Mouse (Mus musculus) lung, embryonic 14.5 days (tissue): ENCODE measurements around the gene Ltv1. TPM values are rescaled to one million over a fixed set of nuclear protein-coding genes. Genes with fewer than 3 reads are reported as not detected.
"Not testable (repeated sequence)": the region's sequence is repeated elsewhere in the genome, so short reads cannot be mapped to it uniquely, and the experiment has no call there.

Source experiments
- ATAC-seq: fragments of 200-750 bp; cut with Nextera tagmentation; 2 replicates; pipeline ENCODE4 v1.8.0; 2017; ENCODE audit warnings: mild to moderate bottlenecking, moderate TSS enrichment, moderate library complexity; ENCODE audit not compliant: insufficient read depth
- DNase-seq: peaks from one replicate; pipeline ENCODE4 v3.0.0-alpha.2; 2015
- H3K27ac ChIP-seq: fragments of 300-500 bp; sonication (generic); 2 replicates; pipeline ENCODE4 v1.5.1; 2014; ENCODE audit warnings: low read depth, mild to moderate bottlenecking, moderate library complexity
- H3K27me3 ChIP-seq: fragments of 300-500 bp; sonication (generic); 2 replicates; pipeline ENCODE4 v1.6.1; 2014; ENCODE audit warnings: low read length, control low read depth; ENCODE audit not compliant: insufficient read depth
- H3K36me3 ChIP-seq: fragments of 300-500 bp; sonication (generic); 2 replicates; pipeline ENCODE4 v1.6.1; 2014; ENCODE audit warnings: control low read depth; ENCODE audit not compliant: insufficient read depth
- H3K4me1 ChIP-seq: fragments of 300-500 bp; sonication (generic); 2 replicates; pipeline ENCODE4 v1.6.1; 2014; ENCODE audit warnings: antibody characterized with exemption, control low read depth; ENCODE audit not compliant: insufficient read depth
- H3K4me2 ChIP-seq: fragments of 300-500 bp; sonication (generic); 2 replicates; pipeline ENCODE4 v1.6.1; 2014; ENCODE audit warnings: mild to moderate bottlenecking
- H3K4me3 ChIP-seq: fragments of 300-500 bp; sonication (generic); 2 replicates; pipeline ENCODE4 v1.5.1; 2014; ENCODE audit warnings: low read depth, low read length
- H3K9ac ChIP-seq: fragments of 300-500 bp; sonication (generic); 2 replicates; pipeline ENCODE4 v1.6.1; 2014
- H3K9me3 ChIP-seq: fragments of 300-500 bp; sonication (generic); 2 replicates; pipeline ENCODE4 v1.6.1; 2016; ENCODE audit warnings: low read depth, low read length, control low read depth
- CTCF ChIP-seq: IDR thresholded peaks from 2 replicates; pipeline ENCODE4 v1.5.1; 2016; ENCODE audit warnings: antibody characterized with exemption, low read depth
- WGBS: fragments of 180-500 bp; shearing (Covaris S2); extraction: QIAGEN DNeasy Blood & Tissue Kit; methylation state at CpG from one replicate; pipeline ENCODE4 v1.1.7; 2014; 5-methylcytosine and 5-hydroxymethylcytosine counted together
- polyA plus RNA-seq: library from polyadenylated mRNA; unstranded; fragments of >200 nt; fragmentation: Nextera tagmentation; extraction: Ambion mirVana; gene quantifications from 2 replicates; pipeline ENCODE4 v1.2.1, GENCODE M21; 2014

Ltv1 gene
- polyA plus RNA-seq, 1 experiment from 2014 or later: 83.8 TPM

- Histone ChIP-seq H3K4me2 (no peak overlapping the region), H3K4me1 (peaks cover 4% of the 10 kb centered on the region; the same call in 1 of the 2 replicates), H3K9me3 (no peaks in the 10 kb centered on the region), H3K9ac (no peak overlapping the region), H3K36me3 (no peaks in the 10 kb centered on the region), H3K27ac (no peak overlapping the region), H3K4me3 (no peak overlapping the region), H3K27me3 (no peaks in the 10 kb centered on the region)
- DNase-seq (no peak), ATAC-seq (no peak)
- 66% methylated on average over 8 of the region's 8 CpGs for WGBS
- no peak for TF ChIP-seq CTCF
These were observed 4.0 kb upstream of the Ltv1 start for GRCm38 (mm10) chr10:13196872-13197507.

GRCm38 (mm10) chr10:13193496-13193895 is 528 bp upstream of the Ltv1 start:
- H3K36me3 ChIP-seq: peaks cover 20% of the 10 kb centered on the region
- WGBS: 87% methylated on average over 7 of the region's 7 CpGs
- not testable (repeated sequence) for H3K9me3 ChIP-seq, H3K27ac ChIP-seq, H3K27me3 ChIP-seq, ATAC-seq, H3K9ac ChIP-seq, H3K4me1 ChIP-seq, DNase-seq
- peak overlapping the region; percentile 78 for H3K4me2 ChIP-seq
- H3K4me3 ChIP-seq: peak overlapping the region; percentile 77; the same call in 1 of the 2 replicates

GRCm38 (mm10) chr10:13189881-13190280 is 3.1 kb downstream of the Ltv1 start:
- no peak for DNase-seq
- no peak for TF ChIP-seq CTCF
- ATAC-seq: no peak
- H3K4me1 ChIP-seq: peaks cover 6% of the 10 kb centered on the region; the same call in 1 of the 2 replicates
- no peaks in the 10 kb centered on the region for H3K9me3 ChIP-seq
- 68% methylated on average over 5 of the region's 5 CpGs for WGBS
- no peak overlapping the region for H3K4me3 ChIP-seq
- peaks cover 51% of the 10 kb centered on the region for H3K36me3 ChIP-seq
- no peak overlapping the region for H3K4me2 ChIP-seq
- H3K27ac ChIP-seq: no peak overlapping the region
- no peaks in the 10 kb centered on the region for H3K27me3 ChIP-seq
- H3K9ac ChIP-seq: no peak overlapping the region

- no peak overlapping the region for H3K27ac ChIP-seq
- ATAC-seq (no peak), DNase-seq (no peak)
- 82% methylated on average over 3 of the region's 3 CpGs for WGBS
- no peak overlapping the region for H3K4me2 ChIP-seq
- H3K27me3 ChIP-seq: no peaks in the 10 kb centered on the region
- peaks cover 68% of the 10 kb centered on the region for H3K36me3 ChIP-seq
- H3K4me1 ChIP-seq: no peaks in the 10 kb centered on the region
- H3K9me3 ChIP-seq: no peaks in the 10 kb centered on the region
- H3K9ac ChIP-seq: no peak overlapping the region
- no peak overlapping the region for H3K4me3 ChIP-seq
- no peak for TF ChIP-seq CTCF
These were observed 6.2 kb downstream of the Ltv1 start for GRCm38 (mm10) chr10:13186754-13187153.

GRCm38 (mm10) chr10:13184170-13184766 is 8.7 kb downstream of the Ltv1 start:
- Histone ChIP-seq H3K9me3 (no peaks in the 10 kb centered on the region), H3K27ac (no peak overlapping the region), H3K4me2 (no peak overlapping the region), H3K36me3 (peaks cover 73% of the 10 kb centered on the region), H3K4me3 (no peak overlapping the region), H3K4me1 (no peaks in the 10 kb centered on the region), H3K27me3 (no peaks in the 10 kb centered on the region), H3K9ac (no peak overlapping the region)
- no peak for ATAC-seq
- 84% methylated on average over 4 of the region's 4 CpGs for WGBS
- TF ChIP-seq CTCF: no peak
- DNase-seq: no peak

- 50% methylated on average over 7 of the region's 7 CpGs for WGBS
- Histone ChIP-seq H3K27ac (peak overlapping the region; percentile 2; the same call in 1 of the 2 replicates), H3K9me3 (no peaks in the 10 kb centered on the region), H3K9ac (no peak overlapping the region), H3K4me3 (no peak overlapping the region), H3K4me1 (no peaks in the 10 kb centered on the region), H3K4me2 (no peak overlapping the region), H3K36me3 (peaks cover 68% of the 10 kb centered on the region), H3K27me3 (no peaks in the 10 kb centered on the region)
- TF ChIP-seq CTCF: no peak
- DNase-seq: peak; percentile 68
- peak; percentile 86; the same call in 1 of the 2 replicates for ATAC-seq
These were observed 12.8 kb downstream of the Ltv1 start for GRCm38 (mm10) chr10:13180211-13180610.

GRCm38 (mm10) chr10:13177973-13178624 is 14.9 kb downstream of the Ltv1 start, which contains the start of gene Zc2hc1b:
Zc2hc1b (minus strand) TSS chr10:13178023.
- TF ChIP-seq CTCF: no peak
- no peak within 1 kb of the TSS for H3K27ac ChIP-seq

More at GRCm38 (mm10) chr10:13177973-13178624, 14.9 kb downstream of the Ltv1 start, which contains the start of gene Zc2hc1b:
- Histone ChIP-seq H3K9ac (no peak within 1 kb of the TSS), H3K4me3 (no peak within 1 kb of the TSS), H3K9me3 (no peaks in the 10 kb centered on the region), H3K36me3 (peaks cover 57% of the 10 kb centered on the region), H3K4me2 (no peak within 1 kb of the TSS), H3K4me1 (no peaks in the 10 kb centered on the region), H3K27me3 (no peaks in the 10 kb centered on the region)
- DNase-seq: no peak
- ATAC-seq: no peak
- 70% methylated on average over 7 of the region's 7 CpGs for whole genome bisulfite sequencing
